Mouse (Mus musculus) heart, embryonic 12.5 days (tissue): ENCODE measurements around the gene Ap5z1. TPM values are rescaled to one million over a fixed set of nuclear protein-coding genes. Genes with fewer than 3 reads are reported as not detected.

Source experiments
- ATAC-seq: fragments of 200-750 bp; cut with Nextera tagmentation; 2 replicates; pipeline ENCODE4 v1.8.0; 2017; ENCODE audit warnings: moderate TSS enrichment, moderate library complexity; ENCODE audit not compliant: insufficient number of reproducible peaks, low FRiP score
- H3K27ac ChIP-seq: fragments of 300-500 bp; sonication (generic); 2 replicates; pipeline ENCODE4 v1.5.1; 2016; ENCODE audit warnings: mild to moderate bottlenecking, moderate library complexity; ENCODE audit not compliant: poor library complexity, severe bottlenecking
- H3K27me3 ChIP-seq: fragments of 300-500 bp; sonication (generic); replicated peaks from 2 replicates; pipeline ENCODE4 v1.6.1; 2016; ENCODE audit warnings: mild to moderate bottlenecking, moderate library complexity
- H3K36me3 ChIP-seq: fragments of 300-500 bp; sonication (generic); 2 replicates; pipeline ENCODE4 v1.6.1; 2016; ENCODE audit warnings: mild to moderate bottlenecking, moderate library complexity
- H3K4me1 ChIP-seq: fragments of 300-500 bp; sonication (generic); replicated peaks from 2 replicates; pipeline ENCODE4 v1.6.1; 2016; ENCODE audit warnings: mild to moderate bottlenecking
- H3K4me2 ChIP-seq: fragments of 300-500 bp; sonication (generic); 2 replicates; pipeline ENCODE4 v1.6.1; 2016; ENCODE audit warnings: mild to moderate bottlenecking, moderate library complexity
- H3K4me3 ChIP-seq: fragments of 300-500 bp; sonication (generic); 2 replicates; pipeline ENCODE4 v1.5.1; 2016; ENCODE audit warnings: mild to moderate bottlenecking
- H3K9ac ChIP-seq: fragments of 300-500 bp; sonication (generic); 2 replicates; pipeline ENCODE4 v1.6.1; 2016; ENCODE audit warnings: mild to moderate bottlenecking, moderate library complexity
- H3K9me3 ChIP-seq: fragments of 300-500 bp; sonication (generic); replicated peaks from 2 replicates; pipeline ENCODE4 v1.6.1; 2016; ENCODE audit warnings: mild to moderate bottlenecking, moderate library complexity
- WGBS: fragments of 180-500 bp; shearing (Covaris S2); methylation state at CpG from one replicate; pipeline ENCODE4 v1.1.7; 2016; 5-methylcytosine and 5-hydroxymethylcytosine counted together
- polyA plus RNA-seq: library from polyadenylated mRNA; unstranded; fragments of >200 nt; fragmentation: Nextera tagmentation; extraction: Ambion mirVana; gene quantifications from 2 replicates; pipeline ENCODE4 v1.2.1, GENCODE M21; 2016

Gene Ap5z1
- polyA plus RNA-seq, 1 experiment from 2014 or later: 7.3 TPM

DNA sequence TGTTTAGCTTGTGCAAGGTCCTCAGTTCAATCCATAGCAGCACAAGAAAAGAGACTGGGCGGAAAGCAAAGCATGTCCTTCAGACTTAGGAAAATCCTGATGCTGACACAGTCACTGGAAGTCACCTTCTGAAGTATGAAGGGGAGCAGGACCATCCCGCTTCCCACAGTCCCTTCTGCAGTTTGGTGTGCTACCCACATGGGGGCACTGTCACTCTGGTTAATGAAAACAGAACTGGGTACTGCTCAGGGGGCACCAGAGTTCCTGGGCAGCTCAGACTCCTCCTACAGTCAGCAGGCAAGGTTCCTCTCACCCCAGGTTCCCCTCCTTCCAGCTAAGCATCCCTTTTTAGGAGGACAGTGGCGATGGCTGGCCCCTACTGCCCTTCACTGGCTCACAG lies 35.2 kb downstream of the Ap5z1 start:
- H3K27me3 ChIP-seq: no peaks in the 10 kb centered on the region
- WGBS: 57% methylated on average over 3 of the region's 3 CpGs

DNA sequence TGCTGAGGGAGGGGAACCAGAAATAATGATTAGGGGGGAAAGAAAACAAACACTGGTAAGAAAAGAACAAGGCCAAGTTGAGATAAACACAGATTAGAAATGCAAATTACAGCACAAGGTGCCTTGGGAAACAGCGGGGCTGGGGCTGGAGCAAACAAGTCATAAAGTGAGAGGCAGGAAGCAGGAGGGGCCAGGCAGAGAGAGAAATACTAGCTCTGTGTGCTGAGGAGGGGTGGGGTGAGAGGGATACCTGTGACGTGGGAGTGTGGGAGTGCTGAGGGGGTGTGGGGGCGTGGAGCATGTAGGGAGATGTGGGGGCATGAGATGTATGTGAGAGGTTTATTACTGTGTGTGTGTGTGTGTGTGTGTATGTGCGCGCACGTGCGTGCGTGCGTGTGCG lies 37.2 kb downstream of the Ap5z1 start:
- WGBS: 78% methylated on average over 10 of the region's 10 CpGs
- H3K4me2 ChIP-seq: no peak overlapping the region
- ATAC-seq: no peak
- no peak overlapping the region for H3K27ac ChIP-seq
- peaks cover 20% of the 10 kb centered on the region for H3K4me1 ChIP-seq
- H3K9ac ChIP-seq: no peak overlapping the region
- H3K4me3 ChIP-seq: no peak overlapping the region
- H3K36me3 ChIP-seq: no peaks in the 10 kb centered on the region
- no peaks in the 10 kb centered on the region for H3K9me3 ChIP-seq
- no peaks in the 10 kb centered on the region for H3K27me3 ChIP-seq

More for the DNA sequence above, 35.2 kb downstream of the Ap5z1 start:
- no peak for ATAC-seq
- Histone ChIP-seq H3K27ac (no peak overlapping the region), H3K9me3 (no peaks in the 10 kb centered on the region), H3K36me3 (no peaks in the 10 kb centered on the region), H3K9ac (no peak overlapping the region), H3K4me2 (no peak overlapping the region), H3K4me3 (no peak overlapping the region), H3K4me1 (peaks cover 35% of the 10 kb centered on the region)

DNA sequence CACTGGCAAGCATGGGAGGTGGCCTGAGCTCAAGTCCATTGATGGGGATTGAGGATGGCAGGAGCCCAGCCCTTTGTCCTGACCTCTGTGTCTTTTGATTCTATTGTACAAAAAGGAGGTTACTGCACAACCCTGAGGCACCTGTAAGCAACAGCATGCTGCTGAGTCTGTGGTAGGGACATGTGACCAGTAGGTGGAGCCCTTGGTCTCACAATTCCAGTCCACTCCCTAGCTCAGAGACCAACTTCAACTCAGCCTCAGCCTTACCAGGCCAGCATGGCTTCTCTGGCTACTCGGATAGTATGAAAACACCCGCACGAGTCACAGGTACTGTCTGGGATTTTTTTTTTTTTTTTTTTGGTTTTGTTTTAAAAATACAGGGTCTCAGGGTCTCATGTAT lies 38.7 kb downstream of the Ap5z1 start:
- Histone ChIP-seq H3K36me3 (no peaks in the 10 kb centered on the region), H3K4me1 (peaks cover 18% of the 10 kb centered on the region), H3K27ac (no peak overlapping the region), H3K4me3 (no peak overlapping the region), H3K27me3 (0 out of 2 replicates have a peak, but pooled peaks cover 6% of the 10 kb centered on the region), H3K9me3 (no peaks in the 10 kb centered on the region), H3K9ac (no peak overlapping the region), H3K4me2 (no peak overlapping the region)
- peak; percentile 84 for ATAC-seq
- WGBS: 2% methylated on average over 3 of the region's 3 CpGs

DNA sequence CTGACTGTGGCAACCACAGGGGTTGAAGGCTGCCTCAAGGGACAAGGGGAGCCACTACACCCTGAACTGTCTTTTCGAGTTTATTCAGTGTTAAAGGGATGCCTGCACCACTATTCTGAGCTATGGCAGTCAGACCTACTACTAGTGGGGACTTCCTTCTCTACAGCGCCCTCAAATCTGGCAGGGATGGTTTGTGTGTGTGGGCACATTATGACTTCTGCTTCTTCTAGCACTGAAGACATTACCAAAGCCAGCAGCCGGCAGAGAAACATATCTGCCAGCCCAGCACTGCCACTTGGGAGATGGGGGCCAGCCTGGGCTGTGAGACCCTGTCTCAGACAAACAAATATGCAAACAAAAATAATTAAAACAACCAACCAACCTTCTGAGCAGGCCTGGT lies 40.4 kb downstream of the Ap5z1 start:
- WGBS: 81% methylated on average over 3 of the region's 3 CpGs

GRCm38 (mm10) chr5:142505695-142506423 lies 42.1 kb downstream of the Ap5z1 start:
- 68% methylated on average over 3 of the region's 3 CpGs for WGBS
- H3K27ac ChIP-seq: no peak overlapping the region
- H3K4me3 ChIP-seq: no peak overlapping the region
- no peak for ATAC-seq
- H3K36me3 ChIP-seq: no peaks in the 10 kb centered on the region
- no peak overlapping the region for H3K4me2 ChIP-seq
- peaks cover 23% of the 10 kb centered on the region for H3K4me1 ChIP-seq
- H3K27me3 ChIP-seq: 0 out of 2 replicates have a peak, but pooled peaks cover 9% of the 10 kb centered on the region
- no peak overlapping the region for H3K9ac ChIP-seq
- H3K9me3 ChIP-seq: no peaks in the 10 kb centered on the region

More for the DNA sequence above, 40.4 kb downstream of the Ap5z1 start:
- H3K27ac ChIP-seq: no peak overlapping the region
- H3K9me3 ChIP-seq: no peaks in the 10 kb centered on the region
- no peak for ATAC-seq
- peaks cover 22% of the 10 kb centered on the region for H3K4me1 ChIP-seq
- H3K4me2 ChIP-seq: no peak overlapping the region
- H3K4me3 ChIP-seq: no peak overlapping the region
- H3K9ac ChIP-seq: no peak overlapping the region
- no peaks in the 10 kb centered on the region for H3K36me3 ChIP-seq
- H3K27me3 ChIP-seq: 0 out of 2 replicates have a peak, but pooled peaks cover 6% of the 10 kb centered on the region

DNA sequence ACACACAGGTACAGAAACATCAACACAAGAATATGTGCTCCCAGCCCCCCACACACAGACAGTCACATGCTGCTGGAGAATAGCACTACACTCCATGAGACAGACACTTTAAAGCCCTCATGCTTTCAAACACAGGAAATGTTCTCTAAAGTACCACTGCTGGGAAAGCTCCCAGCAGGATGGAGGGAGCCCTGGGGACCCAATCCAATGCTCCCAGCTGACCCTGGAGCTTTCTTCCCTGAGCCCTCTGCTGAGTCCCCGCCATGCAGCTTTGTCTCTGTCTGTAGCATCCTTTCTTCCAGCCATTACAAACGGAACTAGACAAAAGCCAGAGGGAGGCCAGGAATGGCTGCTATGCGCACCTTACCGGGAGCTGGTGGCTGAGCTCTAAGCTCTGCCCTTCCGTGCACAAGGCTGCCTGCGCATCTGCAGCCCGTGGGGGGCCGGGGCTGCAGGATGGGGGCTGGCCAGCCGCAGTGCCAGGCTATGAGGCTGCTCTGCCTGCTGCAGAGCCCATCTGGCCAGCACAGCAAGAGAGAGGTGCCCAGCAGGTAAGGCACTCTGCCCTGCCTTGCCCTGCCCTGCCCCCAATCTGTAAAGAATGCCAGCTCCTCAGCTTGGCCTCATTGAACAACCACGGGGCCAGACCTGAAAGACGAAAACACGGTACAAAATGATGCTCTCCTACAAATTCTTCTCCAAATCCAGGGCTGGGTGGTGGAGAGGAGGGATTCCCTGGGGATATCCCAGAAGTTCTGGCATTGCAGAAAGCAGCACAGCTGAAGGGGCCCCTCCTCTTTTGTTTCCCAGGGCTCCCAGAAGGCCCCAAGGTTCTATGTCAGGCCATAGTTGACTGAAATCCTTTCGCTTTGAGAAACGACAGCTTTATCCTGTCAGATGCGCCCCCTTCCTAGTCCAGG lies 45.7 kb downstream of the Ap5z1 start:
- 0 out of 2 replicates have a peak, but pooled peaks cover 9% of the 10 kb centered on the region for H3K27me3 ChIP-seq
- H3K4me3 ChIP-seq: no peak overlapping the region
- no peak for ATAC-seq
- peaks cover 24% of the 10 kb centered on the region for H3K4me1 ChIP-seq
- H3K9me3 ChIP-seq: no peaks in the 10 kb centered on the region
- H3K9ac ChIP-seq: peak overlapping the region; percentile 39; the same call in 1 of the 2 replicates
- no peaks in the 10 kb centered on the region for H3K36me3 ChIP-seq
- H3K4me2 ChIP-seq: peak overlapping the region; percentile 53
- WGBS: 19% methylated on average over 15 of the region's 15 CpGs
- no peak overlapping the region for H3K27ac ChIP-seq

DNA sequence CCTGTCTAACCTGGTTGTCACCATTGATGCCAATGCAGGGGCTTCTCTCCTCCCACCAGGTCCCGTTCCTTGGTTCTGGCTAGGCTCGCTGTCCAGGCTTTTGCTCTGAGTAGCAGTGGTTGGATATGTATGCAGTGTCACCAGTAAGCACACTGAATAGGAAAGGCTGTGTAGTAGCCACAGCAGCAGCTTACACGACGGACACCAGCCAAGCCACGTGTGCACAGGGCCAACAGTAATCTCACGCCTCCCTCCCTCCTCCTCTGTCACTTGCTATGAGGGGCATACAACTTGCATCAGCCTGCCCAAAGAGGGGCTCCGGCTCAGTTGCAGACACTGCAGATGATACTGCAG lies 46.3 kb downstream of the Ap5z1 start:
- Histone ChIP-seq H3K4me1 (peaks cover 24% of the 10 kb centered on the region), H3K36me3 (no peaks in the 10 kb centered on the region), H3K4me3 (no peak overlapping the region), H3K27ac (no peak overlapping the region), H3K9me3 (no peaks in the 10 kb centered on the region), H3K4me2 (no peak overlapping the region), H3K27me3 (0 out of 2 replicates have a peak, but pooled peaks cover 9% of the 10 kb centered on the region), H3K9ac (peak overlapping the region; percentile 39; the same call in 1 of the 2 replicates)
- 53% methylated on average over 7 of the region's 7 CpGs for WGBS
- ATAC-seq: no peak

DNA sequence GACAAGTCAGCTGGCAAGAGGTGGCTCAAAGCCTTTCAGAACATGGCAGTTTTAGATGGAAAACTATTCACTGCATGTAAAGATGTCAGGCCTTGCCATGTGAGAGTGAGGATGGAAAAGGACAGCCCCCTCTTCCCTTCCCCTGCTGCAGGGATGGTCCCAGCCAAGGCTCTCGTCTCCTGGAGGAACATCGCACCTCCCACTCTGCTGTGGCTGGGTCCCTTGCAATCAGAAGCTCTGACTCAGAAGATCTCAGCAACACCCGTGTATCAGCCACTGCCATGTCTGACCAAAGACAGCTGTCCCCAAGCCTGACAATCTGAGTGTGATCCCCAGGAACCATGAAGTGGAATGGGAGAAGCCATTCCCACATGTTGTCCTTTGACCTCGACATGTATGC lies 48.4 kb downstream of the Ap5z1 start:
- Histone ChIP-seq H3K9ac (no peak overlapping the region), H3K4me3 (no peak overlapping the region), H3K4me2 (no peak overlapping the region), H3K4me1 (peaks cover 34% of the 10 kb centered on the region), H3K27ac (no peak overlapping the region), H3K27me3 (0 out of 2 replicates have a peak, but pooled peaks cover 3% of the 10 kb centered on the region), H3K36me3 (no peaks in the 10 kb centered on the region), H3K9me3 (no peaks in the 10 kb centered on the region)
- ATAC-seq: no peak
- 60% methylated on average over 4 of the region's 4 CpGs for WGBS

- Histone ChIP-seq H3K27ac (peak overlapping the region; percentile 55; the same call in 1 of the 2 replicates), H3K4me1 (peaks cover 27% of the 10 kb centered on the region), H3K36me3 (peaks cover 6% of the 10 kb centered on the region; the same call in 1 of the 2 replicates), H3K27me3 (no peaks in the 10 kb centered on the region), H3K9me3 (no peaks in the 10 kb centered on the region), H3K9ac (no peak overlapping the region), H3K4me2 (no peak overlapping the region), H3K4me3 (no peak overlapping the region)
- ATAC-seq: no peak
- 43% methylated on average over 6 of the region's 6 CpGs for WGBS
Measured at GRCm38 (mm10) chr5:142518973-142519372, 55.2 kb downstream of the Ap5z1 start.

- Histone ChIP-seq H3K4me3 (no peak overlapping the region), H3K36me3 (peaks cover 6% of the 10 kb centered on the region; the same call in 1 of the 2 replicates), H3K27me3 (no peaks in the 10 kb centered on the region), H3K27ac (peak overlapping the region; percentile 50), H3K4me2 (no peak overlapping the region), H3K9ac (no peak overlapping the region), H3K9me3 (no peaks in the 10 kb centered on the region), H3K4me1 (peaks cover 37% of the 10 kb centered on the region)
- ATAC-seq: no peak
- WGBS: 82% methylated on average over 4 of the region's 4 CpGs
Measured at GRCm38 (mm10) chr5:142520360-142520759, 56.6 kb downstream of the Ap5z1 start.
